Mouse (Mus musculus) hindbrain, embryonic 10.5 days (tissue): ENCODE measurements around the gene B830017H08Rik. TPM values are rescaled to one million over a fixed set of nuclear protein-coding genes. Genes with fewer than 3 reads are reported as not detected.

Experiments used
- DNase-seq: peaks from one replicate; pipeline ENCODE4 v3.0.0-alpha.2; 2017; ENCODE audit warnings: low spot score
- H3K27ac ChIP-seq: fragments of 300-500 bp; sonication (generic); 2 replicates; pipeline ENCODE4 v1.5.1; 2016; ENCODE audit warnings: mild to moderate bottlenecking, moderate library complexity
- H3K27me3 ChIP-seq: fragments of 300-500 bp; sonication (generic); 2 replicates; pipeline ENCODE4 v1.6.1; 2016; ENCODE audit warnings: mild to moderate bottlenecking; ENCODE audit not compliant: poor library complexity, insufficient read depth, severe bottlenecking
- H3K36me3 ChIP-seq: fragments of 300-500 bp; sonication (generic); 2 replicates; pipeline ENCODE4 v1.6.1; 2016; ENCODE audit warnings: mild to moderate bottlenecking, moderate library complexity
- H3K4me1 ChIP-seq: fragments of 300-500 bp; sonication (generic); replicated peaks from 2 replicates; pipeline ENCODE4 v1.6.1; 2016; ENCODE audit warnings: mild to moderate bottlenecking
- H3K4me3 ChIP-seq: fragments of 300-500 bp; sonication (generic); 2 replicates; pipeline ENCODE4 v1.5.1; 2016; ENCODE audit warnings: mild to moderate bottlenecking, moderate library complexity
- H3K9me3 ChIP-seq: fragments of 300-500 bp; sonication (generic); 2 replicates; pipeline ENCODE4 v1.6.1; 2016; ENCODE audit warnings: mild to moderate bottlenecking, moderate library complexity
- WGBS: fragments of 180-500 bp; shearing (Covaris S2); methylation state at CpG from one replicate; pipeline ENCODE4 v1.1.7; 2016; 5-methylcytosine and 5-hydroxymethylcytosine counted together
- polyA plus RNA-seq: library from polyadenylated mRNA; unstranded; fragments of >200 nt; fragmentation: Nextera tagmentation; extraction: Ambion mirVana; gene quantifications from 2 replicates; pipeline ENCODE4 v1.2.1, GENCODE M21; 2016

B830017H08Rik gene
- polyA plus RNA-seq, 1 experiment from 2014 or later = 0.22 TPM

GRCm38 (mm10) chr16:17843701-17844365, 10.9 kb downstream of the B830017H08Rik start:
- H3K4me3 ChIP-seq = no peak overlapping the region
- H3K27ac ChIP-seq = no peak overlapping the region
- H3K9me3 ChIP-seq = no peaks in the 10 kb centered on the region
- no peaks in the 10 kb centered on the region for H3K4me1 ChIP-seq
- DNase-seq = no peak
- WGBS = 90% methylated on average over 10 of the region's 10 CpGs
- peaks cover 97% of the 10 kb centered on the region for H3K36me3 ChIP-seq
- H3K27me3 ChIP-seq = no peaks in the 10 kb centered on the region; the same call in 1 of the 2 replicates

DNA sequence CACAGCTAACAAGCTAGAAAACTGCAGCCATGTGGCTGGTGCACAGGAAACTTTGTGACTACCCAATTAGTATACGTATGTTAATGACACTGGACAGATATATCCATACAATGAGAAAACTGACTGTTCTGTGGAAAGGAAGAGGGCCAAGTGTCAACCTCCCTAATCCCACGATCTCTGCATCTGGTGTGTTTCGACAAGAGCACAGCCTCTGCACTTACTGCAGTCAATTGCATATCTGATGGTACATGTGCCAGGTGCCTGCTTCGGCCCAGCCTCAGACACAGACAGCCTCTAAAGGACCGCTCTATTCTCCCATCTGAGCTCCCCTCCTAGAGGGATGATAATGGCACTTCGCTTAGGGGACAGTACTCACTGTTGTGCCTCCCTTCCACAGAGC, 15.5 kb downstream of the B830017H08Rik start:
- Histone ChIP-seq H3K27ac (no peak overlapping the region), H3K4me3 (no peak overlapping the region), H3K36me3 (peaks cover 96% of the 10 kb centered on the region), H3K4me1 (no peaks in the 10 kb centered on the region), H3K9me3 (no peaks in the 10 kb centered on the region), H3K27me3 (no peaks in the 10 kb centered on the region)
- WGBS = 94% methylated on average over 6 of the region's 6 CpGs
- DNase-seq = no peak

DNA sequence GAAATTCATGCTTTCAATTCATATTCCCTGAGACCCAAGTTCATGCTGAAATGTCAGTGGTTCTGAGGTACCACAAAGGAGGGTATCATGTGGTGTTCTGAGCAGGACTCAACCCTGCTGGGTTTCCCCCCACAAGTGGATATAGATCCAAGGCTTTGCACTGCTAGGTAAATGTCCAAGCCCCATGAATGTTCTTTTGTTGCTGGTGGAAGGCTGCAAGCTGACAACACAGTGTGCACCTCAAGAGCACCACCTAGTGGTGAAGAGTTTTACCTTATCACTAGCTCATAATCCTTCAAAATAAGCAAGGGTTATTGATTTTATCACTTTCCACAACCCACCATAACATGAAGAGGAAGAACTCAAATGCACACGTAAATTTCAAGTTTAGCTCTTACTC, 16.0 kb downstream of the B830017H08Rik start:
- Histone ChIP-seq H3K27ac (no peak overlapping the region), H3K4me1 (no peaks in the 10 kb centered on the region), H3K27me3 (no peaks in the 10 kb centered on the region), H3K9me3 (no peaks in the 10 kb centered on the region), H3K4me3 (no peak overlapping the region), H3K36me3 (peaks cover 96% of the 10 kb centered on the region)
- no peak for DNase-seq
- 38% methylated on average over 1 of the region's 1 CpGs for WGBS

DNA sequence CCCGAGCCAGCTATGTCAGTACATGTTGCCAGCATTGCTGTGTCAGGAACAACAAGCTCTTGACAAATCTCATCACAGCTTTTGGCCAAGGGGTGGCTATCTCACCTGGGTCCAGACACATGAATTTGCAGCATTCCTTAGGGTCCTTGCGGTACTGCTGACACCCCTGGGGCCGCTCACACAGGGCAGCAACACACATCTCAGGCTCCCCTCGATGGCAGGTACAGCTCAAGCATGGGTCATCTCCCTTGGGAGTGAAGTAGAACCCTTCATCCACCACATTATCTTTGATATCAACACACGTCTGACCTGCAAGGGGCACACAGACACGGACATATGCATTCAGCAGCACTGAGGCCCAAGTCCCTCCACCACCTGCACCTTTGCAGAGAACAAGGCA, 16.6 kb downstream of the B830017H08Rik start:
- H3K36me3 ChIP-seq = peaks cover 96% of the 10 kb centered on the region

DNA sequence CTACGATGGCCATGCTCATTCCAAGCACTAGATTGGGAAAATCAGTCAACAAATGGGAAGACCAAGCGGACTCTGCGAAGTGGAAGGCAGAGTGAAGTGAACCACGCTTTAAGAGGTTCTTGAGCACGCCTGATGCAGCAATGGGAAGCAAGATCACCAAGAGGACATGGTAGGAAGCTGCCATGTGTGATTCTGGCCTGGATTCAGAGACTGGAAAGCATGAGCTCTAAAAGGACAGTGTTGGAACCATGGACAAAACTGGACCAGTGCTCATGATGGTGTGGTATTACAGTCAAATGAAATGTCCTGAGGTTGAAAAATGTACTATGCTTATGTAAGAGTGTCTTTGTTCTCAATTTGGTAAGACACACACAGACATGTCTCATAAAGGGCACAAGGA, 18.4 kb downstream of the B830017H08Rik start:
- Histone ChIP-seq H3K9me3 (no peaks in the 10 kb centered on the region), H3K4me3 (no peak overlapping the region), H3K36me3 (peaks cover 94% of the 10 kb centered on the region), H3K4me1 (no peaks in the 10 kb centered on the region), H3K27me3 (no peaks in the 10 kb centered on the region), H3K27ac (no peak overlapping the region)
- DNase-seq = no peak
- WGBS = 98% methylated on average over 5 of the region's 5 CpGs

More for the DNA sequence above, 16.6 kb downstream of the B830017H08Rik start:
- no peaks in the 10 kb centered on the region for H3K27me3 ChIP-seq
- H3K27ac ChIP-seq = no peak overlapping the region
- WGBS = 90% methylated on average over 6 of the region's 6 CpGs
- H3K4me3 ChIP-seq = no peak overlapping the region
- H3K9me3 ChIP-seq = no peaks in the 10 kb centered on the region
- no peak for DNase-seq
- no peaks in the 10 kb centered on the region for H3K4me1 ChIP-seq

DNA sequence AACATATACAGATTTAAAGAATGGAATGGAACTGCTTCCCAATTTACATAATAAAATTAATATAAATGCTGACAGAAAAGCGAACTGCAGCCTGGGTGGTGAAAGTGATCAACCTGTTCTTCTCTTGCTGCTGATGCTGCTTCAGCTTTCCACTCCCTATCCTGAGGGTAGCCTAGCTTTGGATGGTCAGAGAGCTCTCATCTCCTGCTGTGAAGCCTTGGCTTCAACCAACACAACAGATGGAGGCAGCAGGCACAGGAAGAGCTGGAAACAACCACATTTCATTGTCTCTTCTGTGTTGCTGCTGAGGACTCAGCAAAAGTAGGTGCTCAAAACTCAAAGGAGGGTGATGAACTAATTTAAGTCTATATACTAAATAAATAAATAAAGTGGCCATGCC, 18.9 kb downstream of the B830017H08Rik start:
- WGBS = 96% methylated on average over 1 of the region's 1 CpGs
- H3K36me3 ChIP-seq = peaks cover 94% of the 10 kb centered on the region
- H3K27me3 ChIP-seq = no peaks in the 10 kb centered on the region
- no peak overlapping the region for H3K4me3 ChIP-seq
- no peak overlapping the region for H3K27ac ChIP-seq
- no peak for DNase-seq
- no peaks in the 10 kb centered on the region for H3K9me3 ChIP-seq
- H3K4me1 ChIP-seq = no peaks in the 10 kb centered on the region

- no peak overlapping the region for H3K27ac ChIP-seq
- no peak for DNase-seq
- no peaks in the 10 kb centered on the region for H3K27me3 ChIP-seq
- peaks cover 94% of the 10 kb centered on the region for H3K36me3 ChIP-seq
- H3K4me1 ChIP-seq = no peaks in the 10 kb centered on the region
- H3K9me3 ChIP-seq = no peaks in the 10 kb centered on the region
- H3K4me3 ChIP-seq = no peak overlapping the region
- 94% methylated on average over 2 of the region's 2 CpGs for WGBS
Observed at GRCm38 (mm10) chr16:17853263-17853662, 20.3 kb downstream of the B830017H08Rik start.

GRCm38 (mm10) chr16:17857157-17857556, 24.2 kb downstream of the B830017H08Rik start:
- H3K9me3 ChIP-seq = no peaks in the 10 kb centered on the region
- DNase-seq = no peak
- H3K36me3 ChIP-seq = peaks cover 89% of the 10 kb centered on the region
- no peak overlapping the region for H3K27ac ChIP-seq
- 90% methylated on average over 7 of the region's 7 CpGs for WGBS
- no peaks in the 10 kb centered on the region for H3K27me3 ChIP-seq
- no peak overlapping the region for H3K4me3 ChIP-seq
- no peaks in the 10 kb centered on the region for H3K4me1 ChIP-seq

GRCm38 (mm10) chr16:17858592-17858991, 25.7 kb downstream of the B830017H08Rik start:
- H3K4me1 ChIP-seq = no peaks in the 10 kb centered on the region
- no peak overlapping the region for H3K4me3 ChIP-seq
- H3K27ac ChIP-seq = no peak overlapping the region
- no peaks in the 10 kb centered on the region for H3K27me3 ChIP-seq
- DNase-seq = no peak
- H3K9me3 ChIP-seq = no peaks in the 10 kb centered on the region
- peaks cover 84% of the 10 kb centered on the region for H3K36me3 ChIP-seq

DNA sequence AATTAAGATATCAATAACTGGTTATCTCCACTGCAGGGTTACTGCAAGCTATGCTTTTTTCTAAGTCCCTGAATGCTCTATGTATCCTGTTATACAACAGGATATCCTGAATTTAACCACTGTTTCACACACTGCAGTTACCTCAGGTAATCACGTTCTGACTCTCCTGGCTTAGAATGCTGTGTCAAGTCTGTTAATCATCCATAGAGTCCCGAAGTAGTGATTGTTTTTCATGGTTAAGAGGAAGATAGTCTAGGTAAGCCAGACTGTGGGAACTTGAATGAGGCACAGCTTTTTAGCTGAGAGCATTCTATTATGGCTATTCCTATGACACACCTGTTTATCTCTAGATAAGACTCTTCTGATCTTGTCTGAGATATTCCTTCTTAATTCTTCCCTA, 32.4 kb downstream of the B830017H08Rik start:
- Histone ChIP-seq H3K36me3 (peaks cover 79% of the 10 kb centered on the region), H3K4me1 (no peaks in the 10 kb centered on the region), H3K27ac (no peak overlapping the region), H3K4me3 (no peak overlapping the region), H3K9me3 (no peaks in the 10 kb centered on the region), H3K27me3 (no peaks in the 10 kb centered on the region)
- 86% methylated on average over 2 of the region's 2 CpGs for WGBS
- no peak for DNase-seq

- no peak for DNase-seq
- 74% methylated on average over 6 of the region's 6 CpGs for WGBS
Observed at GRCm38 (mm10) chr16:17865770-17866169, 32.8 kb downstream of the B830017H08Rik start.

GRCm38 (mm10) chr16:17871248-17871647, 38.3 kb downstream of the B830017H08Rik start:
- H3K9me3 ChIP-seq = no peaks in the 10 kb centered on the region
- H3K27me3 ChIP-seq = no peaks in the 10 kb centered on the region
- H3K4me3 ChIP-seq = no peak overlapping the region
- 89% methylated on average over 5 of the region's 5 CpGs for WGBS
- no peak for DNase-seq
- 0 out of 2 replicates have a peak, but pooled peaks cover 4% of the 10 kb centered on the region for H3K4me1 ChIP-seq
- H3K27ac ChIP-seq = no peak overlapping the region
- peaks cover 78% of the 10 kb centered on the region for H3K36me3 ChIP-seq

More at GRCm38 (mm10) chr16:17865770-17866169, 32.8 kb downstream of the B830017H08Rik start:
- H3K27ac ChIP-seq = no peak overlapping the region
- H3K27me3 ChIP-seq = no peaks in the 10 kb centered on the region
- H3K36me3 ChIP-seq = peaks cover 79% of the 10 kb centered on the region
- H3K9me3 ChIP-seq = no peaks in the 10 kb centered on the region
- no peak overlapping the region for H3K4me3 ChIP-seq
- H3K4me1 ChIP-seq = no peaks in the 10 kb centered on the region

GRCm38 (mm10) chr16:17872995-17873394, 40.1 kb downstream of the B830017H08Rik start:
- no peak for DNase-seq

More at GRCm38 (mm10) chr16:17872995-17873394, 40.1 kb downstream of the B830017H08Rik start:
- no peaks in the 10 kb centered on the region for H3K9me3 ChIP-seq
- H3K36me3 ChIP-seq = peaks cover 77% of the 10 kb centered on the region
- no peak overlapping the region for H3K27ac ChIP-seq
- H3K4me1 ChIP-seq = 0 out of 2 replicates have a peak, but pooled peaks cover 4% of the 10 kb centered on the region
- 58% methylated on average over 4 of the region's 4 CpGs for WGBS
- no peak overlapping the region for H3K4me3 ChIP-seq
- no peaks in the 10 kb centered on the region for H3K27me3 ChIP-seq
